Mouse (Mus musculus) kidney, postnatal 4 days (tissue): ENCODE results near the gene Fasl.

ENCODE experiments used
- DNase-seq, 2 experiments: peaks; one replicate each; pipeline ENCODE4 v3.0.0; 2021; ENCODE audit warnings: mixed read lengths in 2 of 2

Fasl gene

DNA sequence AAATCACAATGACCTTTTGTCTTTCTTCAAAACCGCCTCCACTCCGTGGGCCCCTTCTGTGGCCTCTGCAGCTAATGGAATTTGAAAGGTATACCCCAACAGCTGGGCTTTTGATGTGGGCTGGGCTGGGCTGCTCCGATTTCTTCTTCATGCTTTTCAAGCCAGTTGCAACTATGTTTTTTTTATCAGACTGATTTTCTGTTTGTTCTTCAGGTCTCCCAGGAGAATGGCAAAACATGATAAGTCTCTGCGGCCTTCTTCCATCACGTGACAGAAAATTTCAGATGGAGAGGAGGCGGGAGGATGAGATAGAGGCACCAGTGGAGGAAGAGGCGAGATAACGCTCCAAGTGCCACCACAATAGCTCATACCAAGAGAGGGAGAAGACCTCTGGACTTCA lies 37.0 kb downstream of the Fasl start:
- DNase-seq = no peak

DNA sequence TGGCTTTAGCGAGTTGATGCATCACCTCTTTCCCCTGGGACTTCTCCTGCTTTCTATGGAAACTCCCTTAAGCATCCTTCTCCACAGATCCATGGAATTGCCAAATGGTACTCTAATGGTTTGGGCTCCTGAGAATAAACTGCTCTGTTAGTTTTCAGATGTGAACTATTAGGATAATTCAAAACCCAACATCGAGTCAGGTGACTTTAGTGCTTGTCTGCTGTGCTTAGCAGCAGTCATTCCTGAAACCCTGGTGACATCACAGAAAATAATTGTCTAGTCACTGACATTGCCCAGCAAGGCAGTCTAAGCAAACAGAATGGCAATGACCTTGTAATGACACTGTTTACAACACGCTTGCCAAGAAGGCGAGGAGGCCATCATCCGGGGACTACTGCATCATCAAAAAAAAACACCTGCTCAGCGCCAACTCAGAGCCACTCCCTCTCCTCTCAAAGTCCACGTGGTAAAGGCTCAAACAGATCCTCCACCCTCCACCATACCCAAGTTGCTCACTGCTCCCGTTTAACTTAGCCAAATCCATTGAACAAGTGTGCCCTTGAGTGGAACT lies 37.7 kb downstream of the Fasl start:
- no peak for DNase-seq

DNA sequence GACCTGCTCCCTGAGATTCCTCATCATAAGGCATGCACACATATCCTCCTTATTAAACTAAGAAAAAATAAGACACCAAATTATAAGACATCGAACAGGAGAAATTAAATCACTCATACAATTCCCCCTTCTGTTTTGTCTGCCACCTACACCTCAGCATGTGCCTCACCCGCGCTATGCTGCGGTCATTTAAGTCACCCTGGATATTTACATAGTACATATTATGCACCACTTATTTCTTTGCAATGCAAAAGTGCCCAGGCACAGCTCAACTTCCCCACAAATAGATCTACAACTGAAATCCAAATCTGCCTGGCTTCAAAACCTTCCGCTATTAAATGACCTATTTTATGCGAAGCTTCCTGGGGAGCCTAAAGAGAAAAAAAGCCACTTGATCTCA lies 39.6 kb downstream of the Fasl start:
- DNase-seq = no peak

DNA sequence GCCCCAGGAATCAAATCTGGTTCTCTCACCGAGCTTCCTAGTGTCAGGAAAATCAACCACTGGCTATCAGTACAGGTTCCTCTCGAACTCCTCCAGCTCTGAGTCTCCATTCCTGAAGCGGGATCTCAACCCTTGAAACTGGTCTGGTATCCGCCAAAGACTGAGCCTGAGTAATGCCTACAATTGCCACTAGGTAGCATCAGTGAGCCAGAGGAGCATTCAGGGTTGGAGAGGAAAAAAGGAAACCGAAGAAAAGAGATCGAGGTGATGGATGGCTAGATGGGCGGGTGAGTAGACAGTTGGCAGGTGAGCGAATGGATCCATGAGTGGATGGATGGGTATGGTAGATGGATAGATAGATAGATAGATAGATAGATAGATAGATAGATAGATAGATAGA lies 40.2 kb downstream of the Fasl start:
- DNase-seq = peak; percentile 73 to 74

DNA sequence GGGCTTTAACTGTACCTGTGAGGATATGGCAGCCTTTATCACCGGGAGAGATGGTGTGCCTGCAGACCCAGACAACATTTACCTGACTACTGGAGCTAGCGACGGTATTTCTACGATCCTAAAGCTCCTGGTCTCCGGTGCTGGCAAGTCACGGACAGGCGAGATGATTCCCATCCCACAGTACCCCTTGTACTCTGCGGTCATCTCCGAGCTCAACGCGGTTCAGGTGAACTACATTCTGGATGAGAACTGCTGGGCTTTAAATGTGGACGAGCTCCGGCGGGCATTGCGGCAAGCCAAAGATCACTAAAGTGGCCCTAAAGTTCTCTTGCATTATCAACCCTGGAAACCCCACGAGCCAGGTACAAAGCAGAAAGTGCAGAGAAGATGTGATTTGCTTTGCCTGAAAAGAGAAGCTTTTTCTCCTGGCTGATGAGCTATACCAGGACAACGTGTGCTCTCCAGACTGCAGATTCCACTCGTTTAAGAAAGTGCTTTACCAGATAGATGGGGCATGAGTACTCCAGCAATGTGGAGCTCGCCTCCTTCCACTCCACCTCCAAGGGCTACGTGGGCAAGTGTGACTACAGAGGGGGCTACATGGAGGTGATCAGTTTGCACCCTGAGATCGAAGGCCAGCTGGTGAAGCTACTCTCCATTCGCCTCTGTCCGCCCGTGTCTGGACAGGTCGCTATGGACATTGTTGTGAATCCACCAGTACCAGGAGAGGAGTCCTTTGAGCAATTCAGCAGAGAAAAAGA lies 41.6 kb downstream of the Fasl start:
- no peak for DNase-seq

DNA sequence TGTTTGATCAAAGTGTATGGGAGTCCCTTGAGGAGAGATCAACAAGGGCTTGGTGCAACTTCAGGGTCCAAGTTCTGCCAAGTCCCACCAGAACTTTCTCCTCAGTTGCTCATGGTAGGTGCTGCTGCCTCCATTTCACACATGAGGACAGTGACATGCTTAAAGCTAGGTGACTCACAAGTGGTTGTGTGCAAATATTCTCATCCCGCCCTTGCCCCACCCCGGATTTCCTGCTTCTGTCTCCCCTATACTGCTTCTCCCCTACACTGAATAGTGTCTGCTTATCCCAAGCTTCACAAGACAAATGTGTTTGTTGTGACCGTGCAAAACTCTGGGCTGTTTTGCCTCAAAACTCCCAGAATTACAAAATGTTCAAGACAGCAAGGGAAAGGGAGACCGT lies 43.4 kb downstream of the Fasl start:
- no peak for DNase-seq

DNA sequence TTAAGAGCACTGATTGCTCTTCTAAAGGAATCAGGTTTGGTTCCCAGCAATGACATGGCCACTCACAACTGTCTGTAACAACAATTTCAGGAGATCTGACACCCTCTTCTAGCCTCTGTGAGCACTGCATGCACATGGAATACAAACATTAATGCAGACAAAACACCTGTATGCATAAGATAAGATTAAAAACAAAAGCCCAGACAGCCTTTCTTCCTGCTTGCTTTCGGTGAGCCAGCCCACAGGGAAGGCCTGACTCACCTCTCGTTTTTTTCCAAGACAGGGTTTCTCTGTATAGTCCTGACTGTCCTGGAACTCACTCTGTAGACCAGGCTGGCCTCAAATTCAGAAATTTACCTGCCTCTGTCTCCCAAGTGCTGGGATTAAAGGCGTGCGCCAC lies 44.1 kb downstream of the Fasl start:
- no peak for DNase-seq

DNA sequence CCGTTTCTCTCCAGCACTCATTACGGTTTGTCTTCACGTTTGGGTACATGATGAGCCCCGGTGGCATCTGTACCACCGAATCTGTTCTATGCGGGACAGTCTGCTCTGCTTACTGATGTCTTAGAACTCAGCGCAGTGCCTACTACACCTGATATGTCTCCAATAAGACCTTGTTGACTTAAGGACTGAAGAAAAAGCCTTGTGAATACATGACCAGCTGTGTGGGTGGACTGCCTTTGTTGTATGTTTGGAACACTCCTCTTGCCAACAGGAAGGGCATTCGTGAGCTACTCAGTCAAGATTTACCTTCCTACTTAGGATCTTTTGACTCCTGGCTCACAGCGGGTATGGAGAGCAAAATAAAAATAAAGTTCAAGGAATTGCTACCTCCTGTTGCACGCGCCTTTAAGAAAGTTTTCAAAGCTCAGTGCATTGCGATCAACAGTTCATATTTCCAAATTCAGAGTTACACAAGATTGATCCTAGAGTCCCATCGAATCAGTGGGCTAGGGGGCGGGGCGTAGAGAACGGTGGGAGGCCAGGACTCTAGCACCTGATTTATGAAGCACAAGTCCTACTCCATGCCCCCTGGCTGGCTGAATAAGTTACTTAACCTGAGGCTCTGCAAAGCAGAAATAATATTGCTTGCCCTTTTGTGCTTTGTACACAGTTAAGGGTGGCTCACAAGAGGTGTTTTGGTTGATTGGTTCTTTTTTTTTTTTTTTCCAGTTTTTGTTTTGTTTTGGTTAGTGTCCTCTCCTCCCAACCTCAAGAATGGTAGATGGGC lies 45.6 kb downstream of the Fasl start:
- DNase-seq = peak in 1 of 2 experiments; percentile 34

DNA sequence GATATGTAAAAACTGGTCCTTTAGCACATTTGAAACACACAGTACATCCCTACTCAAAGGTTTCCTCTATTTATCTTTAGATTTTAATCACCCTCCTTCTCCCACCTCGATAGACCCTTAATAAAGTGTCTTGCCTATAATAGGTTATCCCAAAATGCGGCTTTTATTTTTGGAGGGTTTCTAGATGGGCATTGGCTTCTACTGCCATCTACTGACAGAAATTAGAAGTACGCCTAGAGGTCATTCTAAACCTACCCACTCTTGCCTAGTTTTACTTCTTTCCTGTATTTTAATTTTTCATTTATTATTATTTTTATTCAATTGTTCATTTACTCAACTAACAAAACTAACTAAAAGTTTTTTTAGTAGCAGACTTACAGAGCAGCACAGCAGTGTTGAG lies 51.4 kb downstream of the Fasl start:
- no peak for DNase-seq

DNA sequence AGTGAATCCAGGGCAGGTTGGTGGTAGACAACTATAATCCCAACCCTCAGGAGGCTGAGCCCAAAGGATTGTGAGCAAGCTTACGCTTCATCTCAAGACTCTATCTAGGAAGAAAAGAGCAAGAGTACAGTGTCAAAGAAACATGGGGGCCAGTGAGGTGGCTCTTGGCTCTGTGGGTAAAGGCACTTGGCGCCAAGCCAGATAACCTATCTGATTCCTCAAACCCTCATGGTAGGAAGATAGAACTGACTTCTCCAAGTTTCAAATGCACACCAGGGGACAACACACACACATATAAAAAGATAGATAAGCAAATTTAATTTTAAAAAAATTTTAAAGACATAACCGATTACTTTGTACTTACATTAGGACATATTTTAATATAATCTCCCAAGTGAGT lies 52.0 kb downstream of the Fasl start:
- DNase-seq = no peak

DNA sequence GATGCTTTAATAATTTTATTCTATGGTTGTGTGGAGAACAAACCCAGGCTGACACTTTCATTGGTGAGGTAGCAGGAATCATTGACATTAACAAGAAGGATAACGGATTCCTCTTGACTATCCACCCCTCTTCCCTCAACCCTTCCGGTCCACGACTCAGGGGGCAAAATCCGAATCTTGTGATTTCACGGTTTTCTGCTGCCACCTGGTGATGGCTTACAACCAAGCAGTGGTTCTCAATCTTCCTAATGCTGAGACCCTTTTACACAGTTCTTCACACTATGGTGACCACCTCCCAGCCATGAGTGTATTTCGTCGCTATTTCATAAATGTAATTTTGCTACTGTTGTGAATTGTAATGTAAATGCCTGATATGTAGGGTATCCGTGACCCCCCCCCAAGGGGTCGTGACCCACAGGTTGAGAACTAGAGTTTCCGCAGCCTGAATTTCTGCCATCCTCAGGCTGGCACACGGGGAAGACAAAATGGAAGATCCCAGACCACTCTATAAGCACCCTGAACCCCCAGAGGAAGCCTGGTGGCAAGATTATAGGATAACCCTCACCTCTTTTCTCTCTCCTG lies 52.7 kb downstream of the Fasl start:
- DNase-seq = peak; percentile 52 to 56

DNA sequence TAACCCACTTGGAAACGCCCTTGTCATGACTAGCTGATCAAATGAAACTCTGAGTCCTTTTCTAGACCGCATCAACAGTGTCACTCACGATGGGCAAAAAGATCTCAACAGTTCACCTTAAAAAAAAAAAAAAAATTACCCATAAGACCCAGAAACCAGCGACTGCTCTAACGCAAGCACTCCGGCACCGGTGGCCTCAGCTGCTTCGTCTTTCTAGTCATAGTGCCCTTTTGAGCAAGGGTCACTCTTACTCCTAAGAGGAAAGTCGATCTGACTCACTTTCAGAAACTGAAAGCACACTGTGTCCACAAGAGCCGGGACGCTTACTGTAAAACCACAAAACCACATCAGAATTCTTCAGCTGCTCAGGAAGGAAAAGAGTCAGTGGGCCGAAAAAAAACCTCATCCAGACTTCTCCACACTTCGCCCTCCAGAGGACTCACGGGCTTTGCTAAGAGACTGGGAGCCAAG lies 53.5 kb downstream of the Fasl start:
- DNase-seq = no peak

DNA sequence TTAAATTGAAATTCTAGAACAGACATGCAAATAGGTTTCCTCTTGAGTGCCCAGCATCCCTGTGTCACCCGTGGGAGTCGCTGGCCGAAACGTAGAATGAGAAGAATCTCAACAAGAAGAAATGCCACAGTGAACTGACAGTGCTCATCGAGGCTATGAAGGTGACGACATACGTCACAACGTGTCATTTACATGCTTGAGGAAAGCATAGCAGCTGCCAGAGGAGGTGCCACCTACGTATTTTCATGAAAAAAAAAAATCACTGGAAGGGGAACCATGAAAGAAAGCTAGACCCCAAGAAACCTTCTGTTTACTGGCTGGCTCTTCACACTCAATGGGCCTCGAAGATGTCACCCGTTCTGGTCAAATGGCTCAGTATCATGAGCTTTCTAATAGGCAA lies 54.0 kb downstream of the Fasl start:
- DNase-seq = no peak
